Mouse (Mus musculus) heart, embryonic 14.5 days (tissue): ENCODE data around the gene Mis12. TPM values are rescaled to one million over a fixed set of nuclear protein-coding genes. Genes with fewer than 3 reads are reported as not detected.

Source experiments
- ATAC-seq: fragments of 200-750 bp; cut with Nextera tagmentation; 2 replicates; pipeline ENCODE4 v1.8.0; 2017; ENCODE audit warnings: low read depth, moderate TSS enrichment; ENCODE audit not compliant: insufficient number of reproducible peaks, insufficient read depth, low FRiP score
- H3K27ac ChIP-seq, 2 experiments: fragments of 200-500 bp in 1 of 2; fragments of 300-500 bp in 1 of 2; sonication (generic) in 1 of 2; replicated peaks in 1 of 2; 2 replicates each; pipeline ENCODE4 v1.5.1; 2012 to 2014; ENCODE audit warnings: low read depth in 2 of 2, low read length in 2 of 2, control low read depth in 1 of 2, mild to moderate bottlenecking in 1 of 2, mixed read lengths in 1 of 2; ENCODE audit not compliant: control insufficient read depth in 1 of 2, insufficient read depth in 1 of 2
- H3K27me3 ChIP-seq: fragments of 300-500 bp; sonication (generic); 2 replicates; pipeline ENCODE4 v1.6.1; 2014; ENCODE audit warnings: mild to moderate bottlenecking, low read length, control low read depth; ENCODE audit not compliant: control insufficient read depth, insufficient read depth
- H3K36me3 ChIP-seq: fragments of 300-500 bp; sonication (generic); 2 replicates; pipeline ENCODE4 v1.6.1; 2014; ENCODE audit warnings: mild to moderate bottlenecking, control low read depth, low read length, mixed read lengths; ENCODE audit not compliant: control insufficient read depth, insufficient read depth
- H3K4me1 ChIP-seq, 2 experiments: fragments of 200-500 bp in 1 of 2; fragments of 300-500 bp in 1 of 2; sonication (generic) in 1 of 2; 2 replicates each; pipeline ENCODE4 v1.6.1; 2012 to 2014; ENCODE audit warnings: low read length in 2 of 2, control low read depth in 1 of 2, mixed read lengths in 1 of 2; ENCODE audit not compliant: control insufficient read depth in 2 of 2, insufficient read depth in 2 of 2
- H3K4me2 ChIP-seq: fragments of 300-500 bp; sonication (generic); 2 replicates; pipeline ENCODE4 v1.6.1; 2014; ENCODE audit warnings: mild to moderate bottlenecking, low read length
- H3K4me3 ChIP-seq, 2 experiments: fragments of 200-500 bp in 1 of 2; fragments of 300-500 bp in 1 of 2; sonication (generic) in 1 of 2; 2 replicates each; pipeline ENCODE4 v1.5.1; 2012 to 2014; ENCODE audit warnings: low read length in 2 of 2, mild to moderate bottlenecking in 2 of 2, control low read depth in 1 of 2, low read depth in 1 of 2, moderate library complexity in 1 of 2; ENCODE audit not compliant: control insufficient read depth in 1 of 2, insufficient read depth in 1 of 2
- H3K9ac ChIP-seq: fragments of 300-500 bp; sonication (generic); 2 replicates; pipeline ENCODE4 v1.6.1; 2014; ENCODE audit warnings: mild to moderate bottlenecking, low read length
- H3K9me3 ChIP-seq: fragments of 300-500 bp; sonication (generic); 2 replicates; pipeline ENCODE4 v1.6.1; 2016; ENCODE audit warnings: low read length, control low read depth; ENCODE audit not compliant: control insufficient read depth
- WGBS: fragments of 180-500 bp; shearing (Covaris S2); extraction: QIAGEN DNeasy Blood & Tissue Kit; methylation state at CpG from one replicate; pipeline ENCODE4 v1.1.7; 2014; 5-methylcytosine and 5-hydroxymethylcytosine counted together
- polyA plus RNA-seq: library from polyadenylated mRNA; unstranded; fragments of >200 nt; fragmentation: Nextera tagmentation; extraction: Ambion mirVana; gene quantifications from 2 replicates; pipeline ENCODE4 v1.2.1, GENCODE M21; 2014

Mis12 gene
- polyA plus RNA-seq, 1 experiment from 2014 or later, result 17.2 TPM

GRCm38 (mm10) chr11:70977293-70977692 lies 42.1 kb upstream of the Mis12 start:
- H3K4me2 ChIP-seq, result no peak overlapping the region
- no peak overlapping the region for H3K9ac ChIP-seq
- ATAC-seq, result no peak
- H3K27ac ChIP-seq, result no peak overlapping the region
- H3K36me3 ChIP-seq, result peaks cover 89% of the 10 kb centered on the region
- H3K9me3 ChIP-seq, result no peaks in the 10 kb centered on the region
- no peaks in the 10 kb centered on the region for H3K27me3 ChIP-seq
- H3K4me3 ChIP-seq, result no peak overlapping the region
- peaks cover 0 to 11% of the 10 kb centered on the region in 2 experiments; a peak in 2 of 4 replicates for H3K4me1 ChIP-seq
- 80% methylated on average over 6 of the region's 6 CpGs for WGBS

GRCm38 (mm10) chr11:70980232-70980631 lies 39.2 kb upstream of the Mis12 start:
- Histone ChIP-seq H3K27ac (no peak overlapping the region), H3K9ac (no peak overlapping the region), H3K9me3 (no peaks in the 10 kb centered on the region), H3K27me3 (no peaks in the 10 kb centered on the region), H3K4me2 (no peak overlapping the region), H3K4me3 (no peak overlapping the region), H3K4me1 (peaks cover 3 to 11% of the 10 kb centered on the region in 2 experiments; a peak in 3 of 4 replicates), H3K36me3 (peaks cover 69% of the 10 kb centered on the region)
- WGBS, result 72% methylated on average over 6 of the region's 6 CpGs
- ATAC-seq, result no peak

GRCm38 (mm10) chr11:70980751-70981510 lies 38.5 kb upstream of the Mis12 start:
- Histone ChIP-seq H3K36me3 (peaks cover 69% of the 10 kb centered on the region), H3K4me1 (peaks cover 3 to 11% of the 10 kb centered on the region in 2 experiments; a peak in 3 of 4 replicates), H3K4me3 (no peak overlapping the region), H3K9me3 (no peaks in the 10 kb centered on the region), H3K27me3 (no peaks in the 10 kb centered on the region), H3K9ac (peak overlapping the region; percentile 97; the same call in 1 of the 2 replicates), H3K4me2 (peak overlapping the region; percentile 87; the same call in 1 of the 2 replicates), H3K27ac (no peak overlapping the region)
- ATAC-seq, result no peak
- WGBS, result 91% methylated on average over 14 of the region's 14 CpGs

- 5% methylated on average over 12 of the region's 12 CpGs for WGBS
- no peaks in the 10 kb centered on the region for H3K9me3 ChIP-seq
- peak overlapping the region; percentile 76 to 99 for H3K4me3 ChIP-seq
- H3K27me3 ChIP-seq, result no peaks in the 10 kb centered on the region
- peaks cover 69% of the 10 kb centered on the region for H3K36me3 ChIP-seq
- H3K4me1 ChIP-seq, result peaks cover 3 to 11% of the 10 kb centered on the region in 2 experiments; a peak in 3 of 4 replicates
- H3K27ac ChIP-seq, result no peak overlapping the region
- H3K4me2 ChIP-seq, result peak overlapping the region; percentile 87
- H3K9ac ChIP-seq, result peak overlapping the region; percentile 97
- no peak for ATAC-seq
These were observed 37.4 kb upstream of the Mis12 start for GRCm38 (mm10) chr11:70982030-70982429.

- H3K27me3 ChIP-seq, result no peaks in the 10 kb centered on the region
- H3K36me3 ChIP-seq, result peaks cover 69% of the 10 kb centered on the region
- peak within 1 kb of the TSS; percentile 76 to 99 for H3K4me3 ChIP-seq
- peaks cover 3 to 11% of the 10 kb centered on the region in 2 experiments; a peak in 3 of 4 replicates for H3K4me1 ChIP-seq
- H3K9me3 ChIP-seq, result no peaks in the 10 kb centered on the region
- H3K27ac ChIP-seq, result peak within 1 kb of the TSS; percentile 43 to 53; a peak in 2 of 4 replicates
- ATAC-seq, result peak; percentile 93
- 1% methylated on average over 58 of the region's 64 CpGs for WGBS
- peak within 1 kb of the TSS; percentile 87 for H3K4me2 ChIP-seq
- peak within 1 kb of the TSS; percentile 97 for H3K9ac ChIP-seq
These were observed 36.7 kb upstream of the Mis12 start, which contains the start of gene C1qbp for GRCm38 (mm10) chr11:70982557-70983228. C1qbp (minus strand) TSS chr11:70983026.

GRCm38 (mm10) chr11:71001167-71001566 lies 18.2 kb upstream of the Mis12 start:
- Histone ChIP-seq H3K27me3 (no peaks in the 10 kb centered on the region), H3K4me1 (peaks cover 3 to 17% of the 10 kb centered on the region in 2 experiments; a peak in 3 of 4 replicates), H3K27ac (no peak overlapping the region), H3K9me3 (no peaks in the 10 kb centered on the region), H3K4me2 (no peak overlapping the region), H3K4me3 (no peak overlapping the region), H3K9ac (no peak overlapping the region), H3K36me3 (peaks cover 50% of the 10 kb centered on the region)
- 87% methylated on average over 4 of the region's 4 CpGs for WGBS
- no peak for ATAC-seq

- Histone ChIP-seq H3K4me1 (peaks cover 3 to 17% of the 10 kb centered on the region in 2 experiments; a peak in 3 of 4 replicates), H3K9ac (peak overlapping the region; percentile 79), H3K27me3 (no peaks in the 10 kb centered on the region), H3K4me3 (peak overlapping the region; percentile 67 to 86), H3K9me3 (no peaks in the 10 kb centered on the region), H3K27ac (peak overlapping the region; percentile 44 to 84), H3K4me2 (peak overlapping the region; percentile 83), H3K36me3 (peaks cover 41% of the 10 kb centered on the region)
- WGBS, result under 1% methylated on average over 49 of the region's 49 CpGs
- peak; percentile 80 for ATAC-seq
These were observed 15.6 kb upstream of the Mis12 start for GRCm38 (mm10) chr11:71003611-71004315.
